Mouse (Mus musculus): Measurements from ENCODE around the gene Sox6.

- TF ChIP-seq CTCF (IDR thresholded peaks at IDR 0.05; ENCODE audit: borderline replicate concordance, insufficient read depth, low read depth, low read length) (no peak), POLR2A (IDR thresholded peaks at IDR 0.05; ENCODE audit: borderline replicate concordance, insufficient read depth, low read length) (no peak)
Observed at GRCm38 (mm10) chr7:115537636-115538035, 501.0 kb downstream of the Sox6 start.

All from cerebellum, adult 2 months (tissue).